Mouse (Mus musculus) MEL (cell line): ENCODE data around the gene C1qtnf5. TPM values are rescaled to one million over a fixed set of nuclear protein-coding genes. Genes with fewer than 3 reads are reported as not detected.

Experiments used
- DNase-seq: peaks from one replicate; pipeline ENCODE4 v3.0.0; 2011; ENCODE audit warnings: low read depth, low spot score
- H3K27ac ChIP-seq: 2 replicates; pipeline ENCODE4 v1.5.1; 2012; ENCODE audit warnings: low read depth, mild to moderate bottlenecking, control low read depth, low read length, moderate library complexity; ENCODE audit not compliant: control insufficient read depth
- H3K27me3 ChIP-seq, 2 experiments: fragments of 150-350 bp in 1 of 2; sonication (generic) in 1 of 2; 2 replicates each; pipeline ENCODE4 v1.6.1; 2012; ENCODE audit warnings: low read length in 2 of 2, mild to moderate bottlenecking in 2 of 2, improper control_type of control experiment in 1 of 2, moderate library complexity in 1 of 2; ENCODE audit not compliant: insufficient read depth in 2 of 2, control insufficient read depth in 1 of 2
- H3K36me3 ChIP-seq, 2 experiments: 2 replicates each; pipeline ENCODE4 v1.6.1; 2012 to 2014; ENCODE audit warnings: low read length in 2 of 2, improper control_type of control experiment in 1 of 2, inconsistent platforms in 1 of 2, mild to moderate bottlenecking in 1 of 2; ENCODE audit not compliant: insufficient read depth in 2 of 2, control insufficient read depth in 1 of 2
- H3K4me1 ChIP-seq, 2 experiments: fragments of 150-350 bp in 1 of 2; sonication (generic) in 1 of 2; 2 replicates each; pipeline ENCODE4 v1.6.1; 2012; ENCODE audit warnings: low read length in 2 of 2, improper control_type of control experiment in 1 of 2, mild to moderate bottlenecking in 1 of 2; ENCODE audit not compliant: insufficient read depth in 2 of 2, control insufficient read depth in 1 of 2
- H3K4me3 ChIP-seq, 2 experiments: fragments of 150-350 bp in 1 of 2; sonication (generic) in 1 of 2; 2 replicates each; pipeline ENCODE4 v1.5.1; 2012; ENCODE audit warnings: low read depth in 2 of 2, low read length in 2 of 2, mild to moderate bottlenecking in 2 of 2, moderate library complexity in 2 of 2, control low read depth in 1 of 2, improper control_type of control experiment in 1 of 2; ENCODE audit not compliant: control insufficient read depth in 1 of 2, insufficient read depth in 1 of 2
- H3K79me2 ChIP-seq: 2 replicates; pipeline ENCODE4 v1.6.1; 2012; ENCODE audit warnings: mild to moderate bottlenecking, low read length, moderate library complexity; ENCODE audit not compliant: control insufficient read depth, poor library complexity, insufficient read depth
- H3K9ac ChIP-seq: 2 replicates; pipeline ENCODE4 v1.6.1; 2012; ENCODE audit warnings: low read depth, mild to moderate bottlenecking, control low read depth, low read length, moderate library complexity; ENCODE audit not compliant: control insufficient read depth, poor library complexity, severe bottlenecking
- H3K9me3 ChIP-seq: fragments of 150-350 bp; sonication (generic); replicated peaks from 2 replicates; pipeline ENCODE4 v1.6.1; 2012; ENCODE audit warnings: mild to moderate bottlenecking, low read length, improper control_type of control experiment, moderate library complexity; ENCODE audit not compliant: insufficient read depth
- CHD2 ChIP-seq: IDR thresholded peaks from 2 replicates; pipeline ENCODE4 v1.6.1; 2011; ENCODE audit warnings: low read length, improper control_type of control experiment
- ETS1 ChIP-seq: IDR thresholded peaks from 2 replicates; pipeline ENCODE4 v1.6.1; 2012; ENCODE audit warnings: low read depth, mild to moderate bottlenecking, inconsistent platforms, low read length, improper control_type of control experiment, moderate library complexity
- GABPA ChIP-seq: IDR thresholded peaks from 2 replicates; pipeline ENCODE4 v1.6.1; 2012; ENCODE audit warnings: low read depth, mild to moderate bottlenecking, inconsistent platforms, low read length, improper control_type of control experiment, moderate library complexity
- HCFC1 ChIP-seq: IDR thresholded peaks from 2 replicates; pipeline ENCODE4 v1.6.1; 2012; ENCODE audit warnings: low read depth, mild to moderate bottlenecking, inconsistent platforms, low read length, improper control_type of control experiment, moderate library complexity
- JUND ChIP-seq: IDR thresholded peaks from 2 replicates; pipeline ENCODE4 v1.6.1; 2011; ENCODE audit warnings: low read depth, mild to moderate bottlenecking, improper control_type of control experiment, low read length
- KAT2A ChIP-seq: conservative IDR thresholded peaks from 2 replicates; pipeline ENCODE4 v1.6.1; 2012; ENCODE audit warnings: low read depth, low read length, improper control_type of control experiment, inconsistent platforms
- MXI1 ChIP-seq: IDR thresholded peaks from 2 replicates; pipeline ENCODE4 v1.6.1; 2011; ENCODE audit warnings: mild to moderate bottlenecking, low read depth, low read length, improper control_type of control experiment
- POLR2A ChIP-seq, 2 experiments: IDR thresholded peaks; 2 replicates each; pipeline ENCODE4 v1.6.1; 2011 to 2012; ENCODE audit warnings: low read length in 2 of 2, mild to moderate bottlenecking in 2 of 2, control low read depth in 1 of 2, improper control_type of control experiment in 1 of 2, low read depth in 1 of 2, moderate library complexity in 1 of 2; ENCODE audit not compliant: control insufficient read depth in 1 of 2, insufficient read depth in 1 of 2, poor library complexity in 1 of 2
- POLR2AphosphoS5 ChIP-seq: IDR thresholded peaks from 2 replicates; pipeline ENCODE4 v1.6.1; 2012; ENCODE audit warnings: low read depth, borderline replicate concordance, mild to moderate bottlenecking, inconsistent platforms, low read length, moderate library complexity, mixed read lengths
- RAD21 ChIP-seq: IDR thresholded peaks from 2 replicates; pipeline ENCODE4 v1.6.1; 2011; ENCODE audit warnings: mild to moderate bottlenecking, low read depth, low read length, improper control_type of control experiment
- SIN3A ChIP-seq: IDR thresholded peaks from 2 replicates; pipeline ENCODE4 v1.6.1; 2012; ENCODE audit warnings: low read length, improper control_type of control experiment, inconsistent platforms
- SMC3 ChIP-seq: IDR thresholded peaks from 2 replicates; pipeline ENCODE4 v1.6.1; 2011; ENCODE audit warnings: low read depth, low read length, improper control_type of control experiment
- TAL1 ChIP-seq: IDR thresholded peaks from 2 replicates; pipeline ENCODE4 v1.6.1; 2012; ENCODE audit warnings: mild to moderate bottlenecking, inconsistent platforms, low read length, moderate library complexity, mixed read lengths
- TBP ChIP-seq: IDR thresholded peaks from 2 replicates; pipeline ENCODE4 v1.8.0; 2011; ENCODE audit warnings: low read depth, low read length, improper control_type of control experiment
- UBTF ChIP-seq: IDR thresholded peaks from 2 replicates; pipeline ENCODE4 v1.6.1; 2012; ENCODE audit warnings: low read depth, mild to moderate bottlenecking, inconsistent platforms, low read length, improper control_type of control experiment, moderate library complexity, borderline replicate concordance; ENCODE audit not compliant: insufficient read depth
- USF2 ChIP-seq, 2 experiments: IDR thresholded peaks; 2 replicates each; pipeline ENCODE4 v1.6.1; 2011 to 2012; ENCODE audit warnings: improper control_type of control experiment in 2 of 2, low read length in 2 of 2, borderline replicate concordance in 1 of 2, inconsistent platforms in 1 of 2, low read depth in 1 of 2, mild to moderate bottlenecking in 1 of 2; ENCODE audit not compliant: insufficient read depth in 1 of 2
- ZKSCAN1 ChIP-seq: IDR thresholded peaks from 2 replicates; pipeline ENCODE4 v1.6.1; 2012; ENCODE audit warnings: low read depth, mild to moderate bottlenecking, inconsistent platforms, low read length, improper control_type of control experiment, moderate library complexity
- ZNF384 ChIP-seq: IDR thresholded peaks from 2 replicates; pipeline ENCODE4 v1.6.1; 2012; ENCODE audit warnings: low read depth, mild to moderate bottlenecking, inconsistent platforms, low read length, improper control_type of control experiment
- polyA plus RNA-seq, 2 experiments: library from polyadenylated mRNA; stranded (reverse) in 1 of 2; unstranded in 1 of 2; fragments of >175 nt in 1 of 2; fragments of >200 nt in 1 of 2; gene quantifications; 2 replicates each; pipeline versions ENCODE4 v1.2.1 to v1.2.4; 2012; ENCODE audit warnings: low replicate concordance in 2 of 2, low read depth in 1 of 2; ENCODE audit not compliant: insufficient read length in 2 of 2, insufficient read depth in 1 of 2, missing spikeins in 1 of 2
- total RNA-seq: library from RNA; depleted of rRNA; stranded (reverse); fragments of 300-350 nt; gene quantifications from 2 replicates; pipeline ENCODE4 v1.2.3, GENCODE M21; 2012

The C1qtnf5 gene
- total and polyA plus RNA-seq, 3 experiments: 0.13 to 0.19 TPM; not detected in 1

GRCm38 (mm10) chr9:44134101-44134850, 27.2 kb downstream of the C1qtnf5 start, which contains the start of gene Mcam:
TSS of gene Mcam (plus strand) at chr9:44134469.
- TF ChIP-seq SIN3A (no peak), CHD2 (no peak), GABPA (no peak), UBTF (no peak), HCFC1 (no peak), TAL1 (no peak), POLR2A (IDR thresholded peaks at IDR 0.05; ENCODE audit: control insufficient read depth in 1 of 2, insufficient read depth in 1 of 2, low read depth in 1 of 2, low read length in 2 of 2, poor library complexity in 1 of 2) (no peak), POLR2AphosphoS5 (no peak), KAT2A (no peak), RAD21 (no peak), USF2 (IDR thresholded peaks at IDR 0.05; ENCODE audit: borderline replicate concordance in 1 of 2, insufficient read depth in 1 of 2, low read depth in 1 of 2, low read length in 2 of 2) (no peak), ETS1 (no peak), ZNF384 (no peak), MXI1 (no peak), TBP (no peak), SMC3 (no peak), JUND (no peak), ZKSCAN1 (no peak)
- Histone ChIP-seq H3K4me1 (peaks cover 0 to 12% of the 10 kb centered on the region in 2 experiments; a peak in 3 of 4 replicates), H3K9me3 (no peaks in the 10 kb centered on the region), H3K27me3 (peaks cover 22 to 24% of the 10 kb centered on the region in 2 experiments), H3K79me2 (no peaks in the 10 kb centered on the region), H3K4me3 (peak within 1 kb of the TSS in 1 of 2 experiments; percentile 5; a peak in 1 of 4 replicates), H3K9ac (no peak within 1 kb of the TSS), H3K27ac (no peak within 1 kb of the TSS), H3K36me3 (peaks cover 0 to 6% of the 10 kb centered on the region in 2 experiments; a peak in 1 of 4 replicates)
- peak; percentile 34 for DNase-seq
